Mouse (Mus musculus): ENCODE measurements around the gene Btg2. TPM values are rescaled to one million over a fixed set of nuclear protein-coding genes. Genes with fewer than 3 reads are reported as not detected.

The Btg2 gene
- total RNA-seq, 2 experiments from 2014 or later = 2.0 to 61.6 TPM

GRCm38 (mm10) chr1:134062411-134063085, 16.4 kb downstream of the Btg2 start:
- no peak for ATAC-seq (replicated peaks; ENCODE audit: low FRiP score, low TSS enrichment, poor library complexity, severe bottlenecking)

GRCm38 (mm10) chr1:134061915-134062314, 17.0 kb downstream of the Btg2 start:
- ATAC-seq (replicated peaks; ENCODE audit: low FRiP score, low TSS enrichment, poor library complexity, severe bottlenecking) = no peak

DNA sequence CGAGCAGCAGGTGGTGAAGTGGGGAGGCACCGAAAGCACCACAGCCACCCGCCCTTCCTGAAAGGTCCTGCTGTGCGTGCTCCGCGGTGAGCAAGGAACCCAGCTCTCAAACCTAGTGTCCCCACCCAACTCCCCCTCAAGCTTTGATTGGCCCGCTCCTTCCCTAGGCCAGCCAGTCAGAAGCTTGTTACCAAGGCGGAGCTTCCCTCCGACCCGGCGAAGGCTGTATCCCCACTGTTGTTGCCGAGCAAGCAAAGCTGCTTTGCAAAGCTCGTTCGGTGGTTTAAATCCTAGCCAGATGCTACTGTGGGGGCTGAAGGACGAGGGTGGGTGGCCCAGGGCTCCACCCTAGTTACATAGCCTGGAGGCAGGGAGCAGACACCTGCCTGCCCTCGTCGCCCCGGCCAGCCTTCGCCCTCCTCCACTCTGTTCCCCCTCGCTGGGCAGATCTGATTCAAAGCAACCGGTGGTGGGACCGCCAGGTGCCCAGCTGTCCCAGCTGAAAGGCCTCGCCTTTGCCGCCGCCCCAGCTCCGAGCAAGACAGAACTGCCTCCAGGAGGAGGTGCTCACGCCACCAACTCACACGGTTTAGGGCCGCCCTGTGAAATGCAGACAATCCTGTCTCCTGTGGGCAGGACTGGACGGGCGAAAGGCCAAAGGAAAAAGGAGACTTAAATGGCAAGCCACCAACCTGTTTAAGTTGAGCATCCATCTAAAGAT, 17.9 kb downstream of the Btg2 start:
- ATAC-seq (replicated peaks; ENCODE audit: low FRiP score, low TSS enrichment, poor library complexity, severe bottlenecking) = peak; percentile 96

GRCm38 (mm10) chr1:134059739-134060695, 18.9 kb downstream of the Btg2 start:
- ATAC-seq (replicated peaks; ENCODE audit: low FRiP score, low TSS enrichment, poor library complexity, severe bottlenecking) = peak; percentile 55; the same call in 1 of the 2 replicates

GRCm38 (mm10) chr1:134058870-134059269, 20.1 kb downstream of the Btg2 start:
- no peak for ATAC-seq (replicated peaks; ENCODE audit: low FRiP score, low TSS enrichment, poor library complexity, severe bottlenecking)

- ATAC-seq (replicated peaks; ENCODE audit: low FRiP score, low TSS enrichment, poor library complexity, severe bottlenecking) = no peak
These were observed 21.2 kb downstream of the Btg2 start for GRCm38 (mm10) chr1:134057736-134058135.

DNA sequence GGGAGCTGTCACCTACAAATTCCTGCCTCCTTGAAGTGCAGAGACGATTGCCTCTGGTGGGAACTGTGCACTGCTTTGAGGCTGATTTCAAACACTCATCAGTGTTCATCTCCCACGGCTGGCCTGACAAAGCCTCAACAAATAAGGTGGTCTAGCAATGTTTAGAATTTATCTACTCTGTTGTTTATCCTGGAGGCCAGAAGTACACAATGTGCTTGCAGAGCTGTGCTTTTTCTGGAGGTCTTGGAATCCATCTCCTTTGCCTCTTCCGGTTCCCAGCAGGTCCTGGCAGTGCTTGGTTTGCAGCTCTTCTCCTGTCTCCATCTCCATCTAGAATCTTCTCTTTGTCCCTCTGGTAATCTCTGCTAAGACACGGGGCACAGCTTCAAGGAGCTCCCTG, 22.6 kb downstream of the Btg2 start:
- ATAC-seq (replicated peaks; ENCODE audit: low FRiP score, low TSS enrichment, poor library complexity, severe bottlenecking) = no peak

DNA sequence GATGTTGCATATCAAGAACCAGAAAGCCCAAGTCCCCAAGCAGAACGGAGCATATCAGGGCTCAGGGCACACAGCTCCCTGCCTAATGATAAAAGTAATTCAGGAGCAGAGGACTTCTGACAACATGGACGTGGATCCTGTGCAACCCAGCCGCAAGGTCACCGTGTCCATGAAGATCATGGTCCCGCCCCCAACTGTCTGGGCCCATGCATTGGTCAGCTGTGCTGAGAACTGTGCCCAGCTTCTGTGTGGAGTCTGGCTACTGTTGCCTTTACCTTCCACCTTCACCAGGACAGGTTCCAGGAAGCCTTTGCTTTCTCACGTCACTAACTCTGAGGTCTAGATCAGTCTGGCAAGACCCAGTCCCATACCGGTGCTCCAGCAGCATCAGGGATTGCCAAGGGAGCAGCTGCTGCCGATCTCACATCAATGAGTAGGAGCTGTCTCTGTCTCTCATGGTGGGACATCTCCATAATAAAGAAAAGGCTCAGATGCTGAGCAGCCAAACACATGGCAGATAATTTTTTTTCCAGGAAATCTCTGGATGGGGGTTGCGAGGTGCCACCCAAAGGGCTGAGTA, 23.2 kb downstream of the Btg2 start:
- ATAC-seq (replicated peaks; ENCODE audit: low FRiP score, low TSS enrichment, poor library complexity, severe bottlenecking) = no peak

DNA sequence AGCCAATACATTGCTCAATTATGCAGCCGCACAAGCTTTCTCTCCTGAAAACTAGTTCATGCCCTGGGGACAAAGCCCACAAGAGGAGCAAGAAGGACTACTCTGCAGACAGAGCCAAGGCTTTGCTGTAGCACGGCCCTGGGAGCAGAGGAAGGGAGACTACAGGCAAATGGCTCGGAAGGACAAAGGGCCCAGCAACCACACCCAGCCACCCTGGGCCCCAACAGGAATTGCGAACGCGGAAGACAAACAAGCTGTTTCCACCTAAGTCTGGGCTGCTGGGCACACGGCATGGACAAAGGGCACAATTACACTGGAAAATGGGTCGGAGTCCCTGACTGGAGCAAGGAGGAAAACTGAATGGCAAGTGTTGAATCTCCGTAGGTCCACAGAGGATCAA, 23.9 kb downstream of the Btg2 start:
- ATAC-seq (replicated peaks; ENCODE audit: low FRiP score, low TSS enrichment, poor library complexity, severe bottlenecking) = no peak

- ATAC-seq (replicated peaks; ENCODE audit: low FRiP score, low TSS enrichment, poor library complexity, severe bottlenecking) = peak; percentile 80
These were observed 25.7 kb downstream of the Btg2 start for GRCm38 (mm10) chr1:134053207-134053606.

GRCm38 (mm10) chr1:134049542-134049941, 29.4 kb downstream of the Btg2 start:
- no peak for ATAC-seq (replicated peaks; ENCODE audit: low FRiP score, low TSS enrichment, poor library complexity, severe bottlenecking)

GRCm38 (mm10) chr1:134048759-134049158, 30.2 kb downstream of the Btg2 start:
- peak; percentile 67 for ATAC-seq (replicated peaks; ENCODE audit: low FRiP score, low TSS enrichment, poor library complexity, severe bottlenecking)

DNA sequence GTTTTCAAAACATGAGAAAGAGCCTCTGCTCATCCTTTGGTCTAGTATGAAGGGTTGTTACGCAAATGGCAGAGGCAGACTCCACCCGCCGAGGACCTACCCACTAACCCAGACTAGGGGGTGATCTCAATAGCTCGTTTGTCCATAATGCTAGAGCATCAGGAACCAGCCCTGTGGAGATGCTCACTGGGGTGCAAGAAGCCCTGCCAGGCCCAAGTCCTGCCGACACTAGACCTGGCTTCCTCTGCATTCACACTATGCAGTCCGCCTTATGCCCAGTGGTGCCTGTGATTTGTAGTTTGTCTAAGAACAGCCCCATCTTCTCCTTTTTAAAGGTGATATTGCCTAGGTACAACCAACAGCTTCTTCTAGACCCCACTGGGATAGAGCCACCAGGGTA, 31.5 kb downstream of the Btg2 start:
- no peak for ATAC-seq (replicated peaks; ENCODE audit: low FRiP score, low TSS enrichment, poor library complexity, severe bottlenecking)

DNA sequence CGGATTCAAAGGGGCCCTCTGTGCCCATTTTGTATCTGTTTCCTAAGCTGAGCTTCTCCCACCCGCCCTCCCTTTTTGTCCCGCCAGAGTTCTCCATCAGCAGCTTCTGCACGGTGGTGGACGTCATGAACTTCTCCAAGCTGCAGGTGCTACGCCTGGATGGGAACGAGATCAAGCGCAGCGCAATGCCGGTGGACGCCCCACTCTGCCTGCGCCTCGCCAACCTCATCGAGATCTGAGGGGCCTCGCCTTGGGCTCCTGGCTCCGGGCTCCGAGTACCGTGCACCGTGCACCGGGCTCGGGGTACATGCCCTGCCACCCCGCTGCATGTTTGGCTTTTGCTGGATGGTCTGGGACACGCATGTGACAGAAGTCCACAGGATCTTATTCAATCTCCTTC, 32.5 kb downstream of the Btg2 start:
- no peak for ATAC-seq (replicated peaks; ENCODE audit: low FRiP score, low TSS enrichment, poor library complexity, severe bottlenecking)

DNA sequence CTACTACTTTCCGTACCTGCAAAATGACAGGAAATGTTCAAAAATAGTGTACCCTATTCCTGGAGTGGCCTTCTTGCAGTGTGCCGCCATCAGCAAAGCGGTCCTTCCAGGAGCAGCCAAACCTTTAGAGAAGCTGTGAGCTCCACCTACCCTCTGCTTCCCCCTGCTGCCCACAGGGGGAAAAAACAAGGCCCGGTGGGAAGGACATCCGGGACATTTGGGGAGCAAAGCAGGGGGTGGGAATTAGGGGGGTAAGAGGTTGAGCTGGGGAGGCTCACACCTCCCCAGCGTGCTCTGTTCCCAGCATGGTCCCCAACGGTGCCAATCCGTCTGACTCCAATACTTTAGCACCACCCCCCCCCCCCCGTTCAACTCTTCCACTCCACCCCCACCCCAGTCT, 32.9 kb downstream of the Btg2 start:
- ATAC-seq (replicated peaks; ENCODE audit: low FRiP score, low TSS enrichment, poor library complexity, severe bottlenecking) = peak; percentile 66

GRCm38 (mm10) chr1:134044805-134045204, 34.1 kb downstream of the Btg2 start:
- ATAC-seq (replicated peaks; ENCODE audit: low FRiP score, low TSS enrichment, poor library complexity, severe bottlenecking) = no peak

- ATAC-seq (replicated peaks; ENCODE audit: low FRiP score, low TSS enrichment, poor library complexity, severe bottlenecking) = no peak
These were observed 36.6 kb downstream of the Btg2 start for GRCm38 (mm10) chr1:134042341-134042740.

GRCm38 (mm10) chr1:134041900-134042299, 37.0 kb downstream of the Btg2 start:
- no peak for ATAC-seq (replicated peaks; ENCODE audit: low FRiP score, low TSS enrichment, poor library complexity, severe bottlenecking)

DNA sequence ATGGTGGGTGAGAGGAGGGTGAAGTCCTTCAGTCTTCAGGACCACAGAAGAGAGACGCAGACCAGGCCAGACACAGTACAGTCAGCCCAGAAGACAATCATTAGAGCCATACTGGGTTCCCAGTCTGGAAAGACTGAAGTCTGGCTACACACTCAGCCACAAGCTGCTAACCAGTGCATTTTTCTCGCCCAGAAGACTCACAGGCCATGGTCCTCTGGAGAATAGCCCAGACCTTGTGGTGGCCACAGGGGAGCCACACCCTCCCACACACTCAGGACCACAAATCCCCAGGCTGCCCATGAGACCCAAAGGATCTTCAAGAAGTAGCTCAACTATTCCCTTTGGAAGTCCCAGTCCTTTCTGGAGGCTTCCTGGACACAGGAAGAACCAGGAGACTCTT, 39.6 kb downstream of the Btg2 start:
- ATAC-seq (replicated peaks; ENCODE audit: low FRiP score, low TSS enrichment, poor library complexity, severe bottlenecking) = no peak

GRCm38 (mm10) chr1:134038336-134038735, 40.6 kb downstream of the Btg2 start:
- no peak for ATAC-seq (replicated peaks; ENCODE audit: low FRiP score, low TSS enrichment, poor library complexity, severe bottlenecking)
